Mouse (Mus musculus) erythroblast, embryonic 14.5 days (primary cell): Measurements from ENCODE around the gene Epn1.

Source experiments
- GATA1 ChIP-seq: IDR thresholded peaks from 2 replicates; pipeline ENCODE4 v1.6.1; 2012; ENCODE audit warnings: low read length, inconsistent platforms, mixed read lengths
- TAL1 ChIP-seq: IDR thresholded peaks from 3 replicates; pipeline ENCODE4 v1.6.1; 2012; ENCODE audit warnings: low read length, inconsistent platforms, mixed read lengths

DNA sequence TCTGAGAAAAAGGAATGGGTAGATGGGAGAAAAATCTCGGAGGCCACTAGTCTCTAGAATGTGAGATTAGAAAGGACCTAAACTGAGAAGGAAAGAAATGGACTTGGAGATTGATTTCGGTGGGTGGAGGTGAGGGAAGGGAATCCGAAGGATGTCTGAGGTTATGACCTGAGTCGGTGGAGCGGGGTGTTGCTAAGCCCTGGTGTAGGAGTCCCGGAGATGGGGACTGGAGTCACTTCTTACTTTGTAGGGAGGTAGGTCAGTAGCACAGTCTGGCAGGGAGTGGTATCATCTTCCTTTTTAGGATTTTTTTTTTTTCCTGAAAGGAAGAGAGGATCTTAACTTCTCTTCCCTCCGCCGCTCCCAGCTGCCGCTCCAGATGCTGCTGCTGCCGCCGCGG, 27.6 kb upstream of the Epn1 start:
- TF ChIP-seq TAL1 = no peak
- no peak for TF ChIP-seq GATA1
